Mouse (Mus musculus) hindbrain, embryonic 16.5 days (tissue): ENCODE measurements around the gene 4931414P19Rik. TPM values are rescaled to one million over a fixed set of nuclear protein-coding genes. Genes with fewer than 3 reads are reported as not detected.

Source experiments
- ATAC-seq: fragments of 200-750 bp; cut with Nextera tagmentation; 2 replicates; pipeline ENCODE4 v1.8.0; 2017; ENCODE audit warnings: moderate TSS enrichment, moderate library complexity
- H3K27ac ChIP-seq: fragments of 300-500 bp; sonication (generic); 2 replicates; pipeline ENCODE4 v1.5.1; 2014; ENCODE audit warnings: low read depth, mild to moderate bottlenecking, control low read depth, low read length, moderate library complexity
- H3K27me3 ChIP-seq: fragments of 300-500 bp; sonication (generic); replicated peaks from 2 replicates; pipeline ENCODE4 v1.6.1; 2014; ENCODE audit warnings: low read length; ENCODE audit not compliant: control insufficient read depth, insufficient read depth
- H3K36me3 ChIP-seq: fragments of 300-500 bp; sonication (generic); 2 replicates; pipeline ENCODE4 v1.6.1; 2014; ENCODE audit warnings: mild to moderate bottlenecking, low read length, moderate library complexity, mixed read lengths; ENCODE audit not compliant: control insufficient read depth, insufficient read depth
- H3K4me1 ChIP-seq: fragments of 300-500 bp; sonication (generic); 2 replicates; pipeline ENCODE4 v1.6.1; 2014; ENCODE audit warnings: low read depth, low read length; ENCODE audit not compliant: control insufficient read depth, insufficient read depth
- H3K4me2 ChIP-seq: fragments of 300-500 bp; sonication (generic); 2 replicates; pipeline ENCODE4 v1.6.1; 2014; ENCODE audit warnings: mild to moderate bottlenecking, low read length, control low read depth, moderate library complexity
- H3K4me3 ChIP-seq: fragments of 300-500 bp; sonication (generic); 2 replicates; pipeline ENCODE4 v1.5.1; 2014; ENCODE audit warnings: mild to moderate bottlenecking, low read length, control low read depth, moderate library complexity
- H3K9ac ChIP-seq: fragments of 300-500 bp; sonication (generic); 2 replicates; pipeline ENCODE4 v1.6.1; 2014; ENCODE audit warnings: low read depth, mild to moderate bottlenecking, control low read depth, low read length, moderate library complexity
- H3K9me3 ChIP-seq: fragments of 300-500 bp; sonication (generic); 2 replicates; pipeline ENCODE4 v1.6.1; 2014; ENCODE audit warnings: mild to moderate bottlenecking, low read length, moderate library complexity; ENCODE audit not compliant: control insufficient read depth
- WGBS: fragments of 180-500 bp; shearing (Covaris S2); extraction: QIAGEN DNeasy Blood & Tissue Kit; methylation state at CpG from one replicate; pipeline ENCODE4 v1.1.7; 2014; 5-methylcytosine and 5-hydroxymethylcytosine counted together
- polyA plus RNA-seq: library from polyadenylated mRNA; unstranded; fragments of >200 nt; fragmentation: Nextera tagmentation; extraction: Ambion mirVana; gene quantifications from 2 replicates; pipeline ENCODE4 v1.2.1, GENCODE M21; 2015

4931414P19Rik gene
- 5.4 and 5.5 TPM in 2 replicates for polyA plus RNA-seq

GRCm38 (mm10) chr14:54605752-54606321 is at the start of gene 4931414P19Rik:
4931414P19Rik (minus strand) TSS chr14:54605993.
- peak within 1 kb of the TSS; percentile 65 for H3K4me2 ChIP-seq
- no peaks in the 10 kb centered on the region for H3K27me3 ChIP-seq
- peak within 1 kb of the TSS; percentile 49 for H3K4me3 ChIP-seq
- H3K4me1 ChIP-seq, result peaks cover 17% of the 10 kb centered on the region
- peak; percentile 29 for ATAC-seq
- H3K36me3 ChIP-seq, result no peaks in the 10 kb centered on the region
- peak within 1 kb of the TSS; percentile 63 for H3K27ac ChIP-seq
- 0% methylated on average over 37 of the region's 39 CpGs for WGBS
- H3K9ac ChIP-seq, result peak within 1 kb of the TSS; percentile 61
- no peaks in the 10 kb centered on the region for H3K9me3 ChIP-seq

- H3K27me3 ChIP-seq, result no peaks in the 10 kb centered on the region
- 1% methylated on average over 12 of the region's 12 CpGs for WGBS
- ATAC-seq, result peak; percentile 85
Observed at GRCm38 (mm10) chr14:54653496-54653895, 47.7 kb upstream of the 4931414P19Rik start.

DNA sequence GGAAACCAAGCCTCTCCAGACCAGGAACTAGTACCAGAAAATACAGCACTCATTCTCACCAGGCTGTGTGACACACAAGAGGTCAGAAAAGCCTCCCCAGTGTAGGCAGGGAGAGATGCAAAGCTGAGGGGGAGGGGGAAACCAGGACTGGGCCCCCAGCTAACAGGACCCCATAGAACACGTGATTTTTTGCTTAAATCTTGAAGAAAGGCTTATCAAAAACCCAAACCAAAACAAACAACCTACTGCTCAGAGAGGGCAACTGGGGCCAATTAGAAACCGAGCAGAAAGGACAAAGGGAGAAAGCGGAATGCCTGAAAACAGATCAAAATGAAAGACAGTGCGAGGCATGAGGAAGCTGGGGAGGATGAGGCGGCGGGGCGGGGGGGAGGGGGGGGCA is 47.0 kb upstream of the 4931414P19Rik start:
- Histone ChIP-seq H3K4me1 (peaks cover 43% of the 10 kb centered on the region), H3K9me3 (no peaks in the 10 kb centered on the region), H3K27me3 (no peaks in the 10 kb centered on the region), H3K9ac (peak overlapping the region; percentile 85), H3K36me3 (peaks cover 46% of the 10 kb centered on the region), H3K4me3 (peak overlapping the region; percentile 75), H3K27ac (peak overlapping the region; percentile 84), H3K4me2 (peak overlapping the region; percentile 89)
- ATAC-seq, result no peak
- WGBS, result 0% methylated on average over 7 of the region's 7 CpGs

More at GRCm38 (mm10) chr14:54653496-54653895, 47.7 kb upstream of the 4931414P19Rik start:
- H3K9ac ChIP-seq, result peak overlapping the region; percentile 85
- peak overlapping the region; percentile 89 for H3K4me2 ChIP-seq
- H3K9me3 ChIP-seq, result no peaks in the 10 kb centered on the region
- peaks cover 40% of the 10 kb centered on the region for H3K36me3 ChIP-seq
- peak overlapping the region; percentile 75 for H3K4me3 ChIP-seq
- peaks cover 43% of the 10 kb centered on the region for H3K4me1 ChIP-seq
- H3K27ac ChIP-seq, result peak overlapping the region; percentile 84

- 75% methylated on average over 4 of the region's 4 CpGs for WGBS
- ATAC-seq, result no peak
- no peak overlapping the region for H3K4me3 ChIP-seq
Observed at GRCm38 (mm10) chr14:54651556-54651955, 45.8 kb upstream of the 4931414P19Rik start.

DNA sequence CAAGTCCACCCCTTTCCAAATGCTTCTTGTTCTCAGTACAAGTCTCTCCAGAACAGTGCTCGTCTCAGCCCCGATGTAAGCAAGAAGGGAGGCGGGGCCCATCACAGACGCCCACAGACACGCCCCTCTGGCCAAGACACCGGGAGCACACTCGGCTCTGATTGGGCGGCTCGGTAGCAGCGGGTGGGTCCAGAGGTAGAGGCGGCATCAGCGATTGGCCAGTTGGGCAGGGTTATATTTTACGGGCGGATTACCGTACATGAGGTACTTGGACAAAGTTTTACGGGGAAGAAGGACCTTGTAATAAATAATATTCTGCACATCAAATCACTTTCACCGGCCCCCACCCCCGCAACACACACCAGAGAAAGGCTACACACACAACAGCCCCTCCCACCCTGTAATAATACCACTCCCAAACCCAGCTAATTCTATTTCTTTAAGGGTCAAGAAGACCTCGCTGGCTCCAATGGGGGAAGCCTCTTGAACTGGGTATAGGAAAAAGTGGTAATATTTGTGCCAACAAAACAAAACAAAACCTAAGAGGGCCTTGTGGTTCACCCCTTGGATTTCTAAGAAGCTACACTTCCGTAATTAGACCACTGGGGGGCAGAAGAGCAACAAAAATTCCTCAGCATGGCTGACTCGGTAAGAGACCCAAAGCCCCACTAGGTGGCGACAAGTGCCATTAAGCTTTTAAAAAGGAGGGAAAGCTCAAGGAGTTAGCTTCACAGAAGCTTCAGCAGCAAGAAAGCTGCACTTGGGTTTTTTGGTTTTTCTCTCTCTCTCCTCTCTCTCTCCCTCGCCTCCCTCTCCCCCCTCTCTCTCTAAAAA is 45.0 kb upstream of the 4931414P19Rik start:
- peak overlapping the region; percentile 13; the same call in 1 of the 2 replicates for H3K4me2 ChIP-seq
- H3K27ac ChIP-seq, result no peak overlapping the region
- no peak overlapping the region for H3K4me3 ChIP-seq
- no peaks in the 10 kb centered on the region for H3K27me3 ChIP-seq
- H3K9ac ChIP-seq, result no peak overlapping the region
- peaks cover 43% of the 10 kb centered on the region for H3K4me1 ChIP-seq
- WGBS, result 64% methylated on average over 23 of the region's 23 CpGs
- peaks cover 46% of the 10 kb centered on the region for H3K36me3 ChIP-seq
- no peaks in the 10 kb centered on the region for H3K9me3 ChIP-seq
- ATAC-seq, result peak; percentile 34

More at GRCm38 (mm10) chr14:54651556-54651955, 45.8 kb upstream of the 4931414P19Rik start:
- H3K27ac ChIP-seq, result no peak overlapping the region
- no peaks in the 10 kb centered on the region for H3K27me3 ChIP-seq
- peak overlapping the region; percentile 89; the same call in 1 of the 2 replicates for H3K4me2 ChIP-seq
- H3K36me3 ChIP-seq, result peaks cover 46% of the 10 kb centered on the region
- no peak overlapping the region for H3K9ac ChIP-seq
- H3K4me1 ChIP-seq, result peaks cover 43% of the 10 kb centered on the region
- no peaks in the 10 kb centered on the region for H3K9me3 ChIP-seq

GRCm38 (mm10) chr14:54647900-54648299 is 42.1 kb upstream of the 4931414P19Rik start:
- no peak overlapping the region for H3K27ac ChIP-seq
- no peak overlapping the region for H3K4me3 ChIP-seq
- no peak for ATAC-seq
- no peaks in the 10 kb centered on the region for H3K9me3 ChIP-seq
- no peak overlapping the region for H3K4me2 ChIP-seq
- no peak overlapping the region for H3K9ac ChIP-seq
- H3K4me1 ChIP-seq, result peaks cover 36% of the 10 kb centered on the region
- peaks cover 71% of the 10 kb centered on the region for H3K36me3 ChIP-seq
- 79% methylated on average over 4 of the region's 4 CpGs for WGBS
- no peaks in the 10 kb centered on the region for H3K27me3 ChIP-seq

GRCm38 (mm10) chr14:54646898-54647636 is 41.3 kb upstream of the 4931414P19Rik start:
- H3K27ac ChIP-seq, result no peak overlapping the region
- peaks cover 29% of the 10 kb centered on the region for H3K4me1 ChIP-seq

DNA sequence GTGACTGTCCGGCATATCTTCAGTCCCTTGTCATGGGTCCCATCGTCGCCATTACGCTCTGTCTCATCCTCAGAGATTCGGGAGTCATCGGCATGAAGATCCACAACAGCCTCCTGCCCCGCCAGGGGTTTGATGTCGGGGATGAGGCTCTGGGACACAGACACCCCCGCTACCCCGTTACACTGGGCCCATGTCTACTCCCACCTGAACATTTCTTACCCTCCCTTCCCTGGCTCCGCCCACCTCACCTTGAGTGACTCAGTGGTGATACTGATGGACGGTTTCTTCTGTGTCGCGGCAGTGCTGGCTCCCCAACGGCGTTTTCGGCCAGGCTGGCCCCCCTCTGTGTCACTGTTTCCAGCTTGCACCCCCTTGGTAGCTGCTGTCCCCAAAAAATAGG is 40.7 kb upstream of the 4931414P19Rik start:
- Histone ChIP-seq H3K4me3 (no peak overlapping the region), H3K27ac (no peak overlapping the region), H3K4me1 (peaks cover 23% of the 10 kb centered on the region), H3K27me3 (no peaks in the 10 kb centered on the region), H3K36me3 (peaks cover 76% of the 10 kb centered on the region), H3K9ac (no peak overlapping the region), H3K4me2 (no peak overlapping the region), H3K9me3 (no peaks in the 10 kb centered on the region)
- WGBS, result 94% methylated on average over 17 of the region's 17 CpGs
- ATAC-seq, result no peak

More at GRCm38 (mm10) chr14:54646898-54647636, 41.3 kb upstream of the 4931414P19Rik start:
- Histone ChIP-seq H3K4me3 (no peak overlapping the region), H3K4me2 (no peak overlapping the region), H3K27me3 (no peaks in the 10 kb centered on the region), H3K9ac (no peak overlapping the region), H3K9me3 (no peaks in the 10 kb centered on the region), H3K36me3 (peaks cover 77% of the 10 kb centered on the region)
- WGBS, result 95% methylated on average over 8 of the region's 8 CpGs
- ATAC-seq, result no peak
